Mouse (Mus musculus) heart, embryonic 11.5 days (tissue): ENCODE measurements around the gene Mrpl2. TPM values are rescaled to one million over a fixed set of nuclear protein-coding genes. Genes with fewer than 3 reads are reported as not detected.

Experiments
- ATAC-seq: fragments of 200-750 bp; cut with Nextera tagmentation; replicated peaks from 2 replicates; pipeline ENCODE4 v1.8.0; 2017; ENCODE audit warnings: moderate library complexity; ENCODE audit not compliant: insufficient number of reproducible peaks, low FRiP score, low TSS enrichment
- H3K27ac ChIP-seq: fragments of 300-500 bp; sonication (generic); 2 replicates; pipeline ENCODE4 v1.5.1; 2014; ENCODE audit warnings: mild to moderate bottlenecking, low read depth, low read length
- H3K27me3 ChIP-seq: fragments of 300-500 bp; sonication (generic); 2 replicates; pipeline ENCODE4 v1.6.1; 2014; ENCODE audit warnings: mild to moderate bottlenecking, low read length, mixed read lengths; ENCODE audit not compliant: control insufficient read depth, insufficient read depth
- H3K36me3 ChIP-seq: fragments of 300-500 bp; sonication (generic); 2 replicates; pipeline ENCODE4 v1.6.1; 2014; ENCODE audit warnings: mild to moderate bottlenecking, low read length, moderate library complexity, mixed read lengths; ENCODE audit not compliant: control insufficient read depth, insufficient read depth
- H3K4me1 ChIP-seq: fragments of 300-500 bp; sonication (generic); 2 replicates; pipeline ENCODE4 v1.6.1; 2014; ENCODE audit warnings: low read length; ENCODE audit not compliant: control insufficient read depth, insufficient read depth
- H3K4me2 ChIP-seq: fragments of 300-500 bp; sonication (generic); 2 replicates; pipeline ENCODE4 v1.6.1; 2014; ENCODE audit warnings: mild to moderate bottlenecking, moderate library complexity
- H3K4me3 ChIP-seq: fragments of 300-500 bp; sonication (generic); 2 replicates; pipeline ENCODE4 v1.5.1; 2014; ENCODE audit warnings: low read depth, low read length
- H3K9ac ChIP-seq: fragments of 300-500 bp; sonication (generic); 2 replicates; pipeline ENCODE4 v1.6.1; 2014; ENCODE audit warnings: mild to moderate bottlenecking, low read depth, low read length, moderate library complexity
- H3K9me3 ChIP-seq: fragments of 300-500 bp; sonication (generic); replicated peaks from 2 replicates; pipeline ENCODE4 v1.6.1; 2016; ENCODE audit warnings: low read length; ENCODE audit not compliant: control insufficient read depth
- WGBS: fragments of 180-500 bp; shearing (Covaris S2); extraction: QIAGEN DNeasy Blood & Tissue Kit; methylation state at CpG from one replicate; pipeline ENCODE4 v1.1.7; 2014; ENCODE audit not compliant: insufficient replicate concordance; 5-methylcytosine and 5-hydroxymethylcytosine counted together
- polyA plus RNA-seq: library from polyadenylated mRNA; unstranded; fragments of >200 nt; fragmentation: Nextera tagmentation; extraction: Ambion mirVana; gene quantifications from 2 replicates; pipeline ENCODE4 v1.2.1, GENCODE M21; 2014

Mrpl2 gene
- polyA plus RNA-seq, 1 experiment from 2014 or later: 110 TPM

DNA sequence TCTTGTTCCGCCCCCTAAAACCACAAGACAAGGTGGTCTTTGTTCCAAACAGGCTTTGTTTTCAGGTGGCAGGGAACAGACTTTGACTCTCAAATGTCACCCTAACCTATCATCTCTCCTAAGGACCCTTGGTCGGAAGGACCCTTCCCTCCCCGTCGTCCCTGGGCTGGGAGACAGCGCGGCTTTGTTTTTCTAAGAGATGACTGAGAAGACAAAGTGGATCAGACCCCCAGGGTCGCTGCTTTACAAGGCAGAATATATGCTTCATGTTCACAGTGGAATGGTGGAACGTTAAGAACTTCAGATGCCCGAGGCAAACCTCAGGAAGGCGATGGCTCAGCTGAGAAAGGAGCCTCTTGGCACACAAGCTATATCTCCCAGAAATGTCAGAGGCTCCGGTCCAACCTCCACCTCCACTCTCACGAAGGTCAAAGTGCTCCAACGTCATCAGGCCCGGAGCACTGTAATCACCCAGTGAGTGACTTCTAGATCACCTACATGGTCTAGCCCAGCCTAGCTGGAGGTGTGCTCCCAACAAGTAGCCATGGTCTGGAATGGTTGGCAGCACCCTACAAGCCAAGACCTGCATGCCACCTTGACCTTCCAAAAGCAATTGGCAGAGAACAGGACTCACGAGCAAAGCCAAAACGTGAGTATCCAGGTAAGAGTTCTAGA lies 26.2 kb upstream of the Mrpl2 start:
- Histone ChIP-seq H3K9me3 (no peaks in the 10 kb centered on the region), H3K9ac (peak overlapping the region; percentile 66), H3K4me3 (no peak overlapping the region), H3K27ac (peak overlapping the region; percentile 96), H3K27me3 (no peaks in the 10 kb centered on the region), H3K4me2 (peak overlapping the region; percentile 53), H3K4me1 (peaks cover 88% of the 10 kb centered on the region), H3K36me3 (no peaks in the 10 kb centered on the region)
- WGBS: 22% methylated on average over 16 of the region's 16 CpGs
- no peak for ATAC-seq

DNA sequence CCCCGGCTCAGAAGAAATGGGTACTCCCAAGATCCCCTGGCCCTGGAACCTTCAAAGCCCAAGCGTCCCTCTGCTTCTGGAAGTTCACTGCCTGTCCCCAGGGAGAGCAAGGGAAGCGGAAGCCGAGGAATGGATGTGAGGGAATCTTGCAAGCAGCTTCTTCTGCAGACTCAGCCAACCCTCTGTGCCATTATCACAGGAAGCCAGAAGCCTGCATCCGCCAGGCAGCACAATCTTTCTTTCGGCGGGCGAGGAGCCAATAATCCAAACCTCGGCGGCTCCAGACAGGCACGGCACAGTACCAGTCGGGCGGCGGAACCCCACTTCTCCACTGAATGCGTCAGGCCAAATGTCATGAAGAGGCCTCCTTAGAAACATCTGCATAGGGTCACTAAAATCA lies 24.7 kb upstream of the Mrpl2 start:
- Histone ChIP-seq H3K36me3 (no peaks in the 10 kb centered on the region), H3K27me3 (no peaks in the 10 kb centered on the region), H3K4me2 (peak overlapping the region; percentile 48), H3K27ac (peak overlapping the region; percentile 84), H3K4me1 (peaks cover 98% of the 10 kb centered on the region), H3K4me3 (no peak overlapping the region), H3K9ac (peak overlapping the region; percentile 66), H3K9me3 (no peaks in the 10 kb centered on the region)
- no peak for ATAC-seq
- 35% methylated on average over 15 of the region's 15 CpGs for WGBS

DNA sequence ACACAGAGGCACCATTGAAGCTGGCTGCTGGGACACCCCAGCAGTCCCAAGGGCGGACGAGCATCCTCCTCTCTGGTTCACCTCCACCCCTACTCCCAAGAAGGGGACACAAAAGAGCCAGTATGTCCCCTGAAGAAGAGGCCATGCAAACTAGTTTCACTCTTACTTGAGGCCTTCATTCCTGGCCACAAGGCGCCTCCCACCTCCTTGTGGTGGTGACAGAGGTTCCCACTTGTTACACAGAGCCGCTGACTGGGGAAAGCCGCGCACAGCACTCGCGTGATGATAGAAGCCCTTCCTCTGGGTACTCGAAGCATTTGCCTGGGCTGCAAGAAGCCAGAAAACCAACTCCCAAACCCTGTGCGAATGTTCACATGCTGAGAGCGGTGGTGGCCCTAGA lies 23.8 kb upstream of the Mrpl2 start:
- no peak for ATAC-seq
- WGBS: 43% methylated on average over 11 of the region's 11 CpGs
- H3K27ac ChIP-seq: peak overlapping the region; percentile 84
- H3K4me3 ChIP-seq: 0 out of 2 replicates have a peak overlapping the region, but pooled peaks have one; percentile 1
- no peaks in the 10 kb centered on the region for H3K9me3 ChIP-seq
- peak overlapping the region; percentile 49 for H3K9ac ChIP-seq
- no peaks in the 10 kb centered on the region for H3K27me3 ChIP-seq
- peak overlapping the region; percentile 35 for H3K4me2 ChIP-seq
- H3K36me3 ChIP-seq: no peaks in the 10 kb centered on the region
- H3K4me1 ChIP-seq: peaks cover 95% of the 10 kb centered on the region

DNA sequence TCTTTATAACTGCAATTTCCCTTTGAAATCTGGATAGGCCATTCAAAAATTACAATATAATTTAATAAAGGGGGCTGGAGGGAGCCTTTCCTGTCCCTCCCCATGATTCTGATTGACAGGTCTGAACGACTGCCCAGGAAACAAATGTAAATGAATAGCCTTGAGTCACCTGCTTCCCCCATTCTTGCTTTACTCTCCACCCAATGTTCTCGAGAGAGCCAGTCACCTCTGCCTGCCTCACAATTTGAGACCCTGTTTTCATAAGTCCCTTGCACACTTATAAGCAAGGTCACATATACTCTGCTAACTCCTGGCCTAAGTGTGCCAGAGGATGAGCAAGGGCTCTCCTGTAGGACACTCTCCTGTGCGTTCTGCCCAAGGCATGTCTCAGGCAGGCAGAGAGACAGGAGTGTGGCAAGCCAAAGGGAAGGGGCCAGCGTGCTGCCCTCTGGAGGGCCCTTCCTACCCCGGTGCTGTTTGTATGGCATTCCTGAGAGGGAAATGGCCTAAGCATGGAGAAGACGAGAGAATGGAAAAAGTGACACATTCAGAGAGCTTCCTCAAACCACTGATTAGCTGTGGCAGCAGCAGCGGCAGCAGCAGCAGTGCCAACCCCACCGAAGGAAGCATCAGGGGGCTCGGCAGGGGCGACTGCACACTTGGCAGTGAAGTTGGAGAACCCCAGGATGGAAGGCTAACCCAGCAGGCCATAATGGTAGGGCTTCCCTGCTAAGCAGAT lies 22.0 kb upstream of the Mrpl2 start:
- H3K27me3 ChIP-seq: no peaks in the 10 kb centered on the region
- peaks cover 86% of the 10 kb centered on the region for H3K4me1 ChIP-seq
- ATAC-seq: no peak; the same call in 1 of the 2 replicates
- peak overlapping the region; percentile 67 for H3K9ac ChIP-seq
- no peaks in the 10 kb centered on the region for H3K36me3 ChIP-seq
- WGBS: 18% methylated on average over 10 of the region's 10 CpGs
- peak overlapping the region; percentile 90 for H3K27ac ChIP-seq
- no peaks in the 10 kb centered on the region for H3K9me3 ChIP-seq
- H3K4me3 ChIP-seq: peak overlapping the region; percentile 16
- H3K4me2 ChIP-seq: peak overlapping the region; percentile 58

- Histone ChIP-seq H3K4me3 (peak overlapping the region; percentile 16), H3K27ac (peak overlapping the region; percentile 90), H3K4me2 (peak overlapping the region; percentile 58)
These were observed 21.4 kb upstream of the Mrpl2 start for GRCm38 (mm10) chr17:46624598-46624997.

GRCm38 (mm10) chr17:46627409-46627808 lies 18.6 kb upstream of the Mrpl2 start:
- H3K36me3 ChIP-seq: no peaks in the 10 kb centered on the region; the same call in none of the 2 replicates
- H3K27ac ChIP-seq: peak overlapping the region; percentile 98; the same call in 1 of the 2 replicates
- no peak for ATAC-seq
- H3K4me1 ChIP-seq: peaks cover 66% of the 10 kb centered on the region
- H3K27me3 ChIP-seq: no peaks in the 10 kb centered on the region
- no peaks in the 10 kb centered on the region for H3K9me3 ChIP-seq
- WGBS: 48% methylated on average over 6 of the region's 6 CpGs
- peak overlapping the region; percentile 95 for H3K4me3 ChIP-seq
- peak overlapping the region; percentile 99 for H3K9ac ChIP-seq
- H3K4me2 ChIP-seq: peak overlapping the region; percentile 84

More at GRCm38 (mm10) chr17:46624598-46624997, 21.4 kb upstream of the Mrpl2 start:
- Histone ChIP-seq H3K27me3 (no peaks in the 10 kb centered on the region), H3K9ac (peak overlapping the region; percentile 67), H3K36me3 (no peaks in the 10 kb centered on the region), H3K9me3 (no peaks in the 10 kb centered on the region), H3K4me1 (peaks cover 80% of the 10 kb centered on the region)
- ATAC-seq: no peak
- WGBS: 47% methylated on average over 12 of the region's 12 CpGs

GRCm38 (mm10) chr17:46628471-46628790 lies 17.6 kb upstream of the Mrpl2 start:
- H3K9me3 ChIP-seq: no peaks in the 10 kb centered on the region
- peak overlapping the region; percentile 98 for H3K27ac ChIP-seq
- no peaks in the 10 kb centered on the region for H3K27me3 ChIP-seq
- H3K4me3 ChIP-seq: peak overlapping the region; percentile 95
- H3K4me2 ChIP-seq: peak overlapping the region; percentile 84
- no peaks in the 10 kb centered on the region; the same call in none of the 2 replicates for H3K36me3 ChIP-seq
- ATAC-seq: no peak
- peak overlapping the region; percentile 99 for H3K9ac ChIP-seq
- peaks cover 56% of the 10 kb centered on the region for H3K4me1 ChIP-seq
- WGBS: 0% methylated on average over 13 of the region's 13 CpGs

- peak; percentile 57 for ATAC-seq
- H3K4me1 ChIP-seq: peaks cover 50% of the 10 kb centered on the region
These were observed 17.0 kb upstream of the Mrpl2 start, which contains the start of gene Ptk7 for GRCm38 (mm10) chr17:46628791-46629684. Gene Ptk7 (minus strand): TSS chr17:46629504.

More at GRCm38 (mm10) chr17:46628791-46629684, 17.0 kb upstream of the Mrpl2 start, which contains the start of gene Ptk7:
- peak within 1 kb of the TSS; percentile 84 for H3K4me2 ChIP-seq
- peak within 1 kb of the TSS; percentile 95 for H3K4me3 ChIP-seq
- WGBS: under 1% methylated on average over 79 of the region's 90 CpGs
- H3K36me3 ChIP-seq: no peaks in the 10 kb centered on the region; the same call in none of the 2 replicates
- no peaks in the 10 kb centered on the region for H3K27me3 ChIP-seq
- peak within 1 kb of the TSS; percentile 99 for H3K9ac ChIP-seq
- peak within 1 kb of the TSS; percentile 98 for H3K27ac ChIP-seq
- no peaks in the 10 kb centered on the region for H3K9me3 ChIP-seq
